Mouse (Mus musculus) MEL (cell line): ENCODE results near the gene Ehbp1. TPM values are rescaled to one million over a fixed set of nuclear protein-coding genes. Genes with fewer than 3 reads are reported as not detected.

ENCODE experiments used
- DNase-seq: peaks from one replicate; pipeline ENCODE4 v3.0.0; 2011; ENCODE audit warnings: low read depth, low spot score
- H3K27ac ChIP-seq: 2 replicates; pipeline ENCODE4 v1.5.1; 2012; ENCODE audit warnings: low read depth, mild to moderate bottlenecking, control low read depth, low read length, moderate library complexity; ENCODE audit not compliant: control insufficient read depth
- H3K27me3 ChIP-seq, 2 experiments: fragments of 150-350 bp in 1 of 2; sonication (generic) in 1 of 2; 2 replicates each; pipeline ENCODE4 v1.6.1; 2012; ENCODE audit warnings: low read length in 2 of 2, mild to moderate bottlenecking in 2 of 2, improper control_type of control experiment in 1 of 2, moderate library complexity in 1 of 2; ENCODE audit not compliant: insufficient read depth in 2 of 2, control insufficient read depth in 1 of 2
- H3K36me3 ChIP-seq, 2 experiments: 2 replicates each; pipeline ENCODE4 v1.6.1; 2012 to 2014; ENCODE audit warnings: low read length in 2 of 2, improper control_type of control experiment in 1 of 2, inconsistent platforms in 1 of 2, mild to moderate bottlenecking in 1 of 2; ENCODE audit not compliant: insufficient read depth in 2 of 2, control insufficient read depth in 1 of 2
- H3K4me1 ChIP-seq, 2 experiments: fragments of 150-350 bp in 1 of 2; sonication (generic) in 1 of 2; 2 replicates each; pipeline ENCODE4 v1.6.1; 2012; ENCODE audit warnings: low read length in 2 of 2, improper control_type of control experiment in 1 of 2, mild to moderate bottlenecking in 1 of 2; ENCODE audit not compliant: insufficient read depth in 2 of 2, control insufficient read depth in 1 of 2
- H3K4me3 ChIP-seq, 2 experiments: fragments of 150-350 bp in 1 of 2; sonication (generic) in 1 of 2; 2 replicates each; pipeline ENCODE4 v1.5.1; 2012; ENCODE audit warnings: low read depth in 2 of 2, low read length in 2 of 2, mild to moderate bottlenecking in 2 of 2, moderate library complexity in 2 of 2, control low read depth in 1 of 2, improper control_type of control experiment in 1 of 2; ENCODE audit not compliant: control insufficient read depth in 1 of 2, insufficient read depth in 1 of 2
- H3K79me2 ChIP-seq: 2 replicates; pipeline ENCODE4 v1.6.1; 2012; ENCODE audit warnings: mild to moderate bottlenecking, low read length, moderate library complexity; ENCODE audit not compliant: control insufficient read depth, poor library complexity, insufficient read depth
- H3K9ac ChIP-seq: 2 replicates; pipeline ENCODE4 v1.6.1; 2012; ENCODE audit warnings: low read depth, mild to moderate bottlenecking, control low read depth, low read length, moderate library complexity; ENCODE audit not compliant: control insufficient read depth, poor library complexity, severe bottlenecking
- H3K9me3 ChIP-seq: fragments of 150-350 bp; sonication (generic); replicated peaks from 2 replicates; pipeline ENCODE4 v1.6.1; 2012; ENCODE audit warnings: mild to moderate bottlenecking, low read length, improper control_type of control experiment, moderate library complexity; ENCODE audit not compliant: insufficient read depth
- BHLHE40 ChIP-seq: IDR thresholded peaks from 2 replicates; pipeline ENCODE4 v1.6.1; 2012; ENCODE audit warnings: low read depth, mild to moderate bottlenecking, inconsistent platforms, low read length, improper control_type of control experiment, borderline replicate concordance
- CHD1 ChIP-seq: IDR thresholded peaks from 2 replicates; pipeline ENCODE4 v1.6.1; 2012; ENCODE audit warnings: low read depth, mild to moderate bottlenecking, inconsistent platforms, low read length, improper control_type of control experiment
- E2F4 ChIP-seq: IDR thresholded peaks from 2 replicates; pipeline ENCODE4 v1.6.1; 2011; ENCODE audit warnings: low read depth, low read length, improper control_type of control experiment, borderline replicate concordance
- GATA1 ChIP-seq: IDR thresholded peaks from 2 replicates; pipeline ENCODE4 v1.6.1; 2011; ENCODE audit warnings: low read depth, low read length, improper control_type of control experiment
- KAT2A ChIP-seq: conservative IDR thresholded peaks from 2 replicates; pipeline ENCODE4 v1.6.1; 2012; ENCODE audit warnings: low read depth, low read length, improper control_type of control experiment, inconsistent platforms
- MAFK ChIP-seq: IDR thresholded peaks from 2 replicates; pipeline ENCODE4 v1.6.1; 2011; ENCODE audit warnings: low read depth, mild to moderate bottlenecking, low read length, improper control_type of control experiment, borderline replicate concordance
- MAZ ChIP-seq: IDR thresholded peaks from 2 replicates; pipeline ENCODE4 v1.6.1; 2012; ENCODE audit warnings: low read depth, mild to moderate bottlenecking, inconsistent platforms, low read length, improper control_type of control experiment
- MEF2A ChIP-seq: IDR thresholded peaks from 2 replicates; pipeline ENCODE4 v1.6.1; 2014; ENCODE audit warnings: low read depth, mild to moderate bottlenecking, inconsistent platforms, low read length, improper control_type of control experiment; ENCODE audit not compliant: poor library complexity, insufficient replicate concordance, severe bottlenecking; ENCODE audit errors: extremely low read depth
- MYB ChIP-seq: IDR thresholded peaks from 2 replicates; pipeline ENCODE4 v1.6.1; 2011; ENCODE audit warnings: mild to moderate bottlenecking, low read depth, low read length, improper control_type of control experiment
- POLR2AphosphoS5 ChIP-seq: IDR thresholded peaks from 2 replicates; pipeline ENCODE4 v1.6.1; 2012; ENCODE audit warnings: low read depth, borderline replicate concordance, mild to moderate bottlenecking, inconsistent platforms, low read length, moderate library complexity, mixed read lengths
- RCOR1 ChIP-seq: IDR thresholded peaks from 2 replicates; pipeline ENCODE4 v1.6.1; 2012; ENCODE audit warnings: low read depth, mild to moderate bottlenecking, inconsistent platforms, low read length, improper control_type of control experiment
- SIN3A ChIP-seq: IDR thresholded peaks from 2 replicates; pipeline ENCODE4 v1.6.1; 2012; ENCODE audit warnings: low read length, improper control_type of control experiment, inconsistent platforms
- USF1 ChIP-seq: IDR thresholded peaks from 2 replicates; pipeline ENCODE4 v1.6.1; 2014; ENCODE audit warnings: low read depth, mild to moderate bottlenecking, inconsistent platforms, low read length, improper control_type of control experiment, moderate library complexity
- USF2 ChIP-seq, 2 experiments: IDR thresholded peaks; 2 replicates each; pipeline ENCODE4 v1.6.1; 2011 to 2012; ENCODE audit warnings: improper control_type of control experiment in 2 of 2, low read length in 2 of 2, borderline replicate concordance in 1 of 2, inconsistent platforms in 1 of 2, low read depth in 1 of 2, mild to moderate bottlenecking in 1 of 2; ENCODE audit not compliant: insufficient read depth in 1 of 2
- ZKSCAN1 ChIP-seq: IDR thresholded peaks from 2 replicates; pipeline ENCODE4 v1.6.1; 2012; ENCODE audit warnings: low read depth, mild to moderate bottlenecking, inconsistent platforms, low read length, improper control_type of control experiment, moderate library complexity
- ZNF384 ChIP-seq: IDR thresholded peaks from 2 replicates; pipeline ENCODE4 v1.6.1; 2012; ENCODE audit warnings: low read depth, mild to moderate bottlenecking, inconsistent platforms, low read length, improper control_type of control experiment
- polyA plus RNA-seq, 2 experiments: library from polyadenylated mRNA; stranded (reverse) in 1 of 2; unstranded in 1 of 2; fragments of >175 nt in 1 of 2; fragments of >200 nt in 1 of 2; gene quantifications; 2 replicates each; pipeline versions ENCODE4 v1.2.1 to v1.2.4; 2012; ENCODE audit warnings: low replicate concordance in 2 of 2, low read depth in 1 of 2; ENCODE audit not compliant: insufficient read length in 2 of 2, insufficient read depth in 1 of 2, missing spikeins in 1 of 2
- total RNA-seq: library from RNA; depleted of rRNA; stranded (reverse); fragments of 300-350 nt; gene quantifications from 2 replicates; pipeline ENCODE4 v1.2.3, GENCODE M21; 2012

The Ehbp1 gene
- total and polyA plus RNA-seq, 3 experiments, result 3.6 to 3.7 TPM; not detected in 1

- Histone ChIP-seq H3K27ac (no peak overlapping the region), H3K4me3 (no peak overlapping the region), H3K9ac (no peak overlapping the region), H3K36me3 (no peaks in the 10 kb centered on the region), H3K9me3 (no peaks in the 10 kb centered on the region), H3K79me2 (no peaks in the 10 kb centered on the region), H3K4me1 (no peaks in the 10 kb centered on the region), H3K27me3 (no peaks in the 10 kb centered on the region)
- no peak for TF ChIP-seq KAT2A
- TF ChIP-seq GATA1, result no peak
- no peak for TF ChIP-seq MAZ
- TF ChIP-seq ZNF384, result no peak
- TF ChIP-seq POLR2AphosphoS5, result no peak
- TF ChIP-seq USF2 (IDR thresholded peaks at IDR 0.05; ENCODE audit: borderline replicate concordance in 1 of 2, insufficient read depth in 1 of 2, low read depth in 1 of 2, low read length in 2 of 2), result no peak
- TF ChIP-seq MYB, result no peak
- no peak for TF ChIP-seq BHLHE40
- no peak for TF ChIP-seq CHD1
- TF ChIP-seq SIN3A, result no peak
- TF ChIP-seq MEF2A, result no peak
- no peak for TF ChIP-seq MAFK
- TF ChIP-seq RCOR1, result no peak
- TF ChIP-seq ZKSCAN1, result no peak
- DNase-seq, result no peak
These were observed 324.6 kb downstream of the Ehbp1 start for GRCm38 (mm10) chr11:22017444-22017843.

- H3K27ac ChIP-seq, result no peak overlapping the region
- no peak overlapping the region for H3K4me3 ChIP-seq
- no peak for DNase-seq
- H3K27me3 ChIP-seq, result no peaks in the 10 kb centered on the region
- no peak overlapping the region for H3K9ac ChIP-seq
- no peaks in the 10 kb centered on the region for H3K36me3 ChIP-seq
- TF ChIP-seq USF1 (peak; percentile 49; the same call in 1 of the 2 replicates), E2F4 (no peak)
- H3K9me3 ChIP-seq, result no peaks in the 10 kb centered on the region
- H3K79me2 ChIP-seq, result no peaks in the 10 kb centered on the region
- no peaks in the 10 kb centered on the region for H3K4me1 ChIP-seq
These were observed 325.8 kb downstream of the Ehbp1 start for GRCm38 (mm10) chr11:22016341-22016740.
